Comparison of ENCODE assay signal across 15 mouse cellular contexts in the genomic region with DNA sequence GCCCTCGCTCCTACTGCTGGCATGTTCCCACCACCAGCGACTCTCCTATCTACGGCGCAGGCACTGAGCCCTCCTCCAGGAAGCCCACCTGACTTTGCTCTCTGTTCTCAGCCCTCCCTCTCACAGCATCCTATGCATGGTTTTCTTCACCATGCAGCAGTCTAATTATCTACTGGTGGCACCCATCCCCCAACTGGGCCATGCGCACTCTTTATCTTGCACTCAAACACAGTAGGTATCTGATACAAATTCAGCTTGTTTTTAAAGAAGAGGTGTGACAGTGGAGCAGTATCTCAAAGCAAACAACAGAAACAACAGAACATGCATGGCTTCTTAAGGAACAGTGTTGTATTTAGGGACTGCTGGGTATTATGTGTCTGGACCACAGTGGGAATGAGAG.
"Had no signal": no experiment of that assay in that cellular context is flagged by ENCODE, and none has a peak within 500 bp of the region (broad histone marks: within the 10 kb centered on the region; RNA-seq: fewer than 3 reads in every experiment).

No protein-coding gene starts in this region.

- H3K27ac ChIP-seq: kidney, postnatal 0 days; left cerebral cortex, adult 2 months; limb, embryonic 12.5 days; lung, embryonic 15.5 days; macrophage; midbrain, embryonic 13.5 days; neural tube, embryonic 15.5 days; stomach, embryonic 15.5 days had no signal

- H3K9me3 ChIP-seq: limb, embryonic 12.5 days; lung, embryonic 15.5 days; megakaryocyte, embryonic 14.5 days; midbrain, embryonic 13.5 days; neural tube, embryonic 15.5 days; stomach, embryonic 15.5 days had no signal

- H3K4me1 ChIP-seq: midbrain, embryonic 13.5 days; neural tube, embryonic 15.5 days; stomach, embryonic 15.5 days had no signal

- H3K9ac ChIP-seq: limb, embryonic 12.5 days; lung, embryonic 15.5 days; midbrain, embryonic 13.5 days; neural tube, embryonic 15.5 days; stomach, embryonic 15.5 days had no signal

- H3K4me3 ChIP-seq: left cerebral cortex, adult 2 months; limb, embryonic 12.5 days; lung, embryonic 15.5 days; megakaryocyte, embryonic 14.5 days; midbrain, embryonic 13.5 days; myocyte; neural tube, embryonic 15.5 days; stomach, embryonic 15.5 days had no signal

- DNase-seq: kidney, adult 11 months; kidney, adult 9 months; kidney, postnatal 4 days; lung, postnatal 14 days; thymus, postnatal 36 days had no signal

- ATAC-seq: midbrain, embryonic 13.5 days had no signal

- H3K4me2 ChIP-seq: limb, embryonic 12.5 days; lung, embryonic 15.5 days; midbrain, embryonic 13.5 days; neural tube, embryonic 15.5 days; stomach, embryonic 15.5 days had no signal

- H3K27me3 ChIP-seq: limb, embryonic 12.5 days; lung, embryonic 15.5 days; megakaryocyte, embryonic 14.5 days; midbrain, embryonic 13.5 days; neural tube, embryonic 15.5 days; stomach, embryonic 15.5 days had no signal
